Mouse (Mus musculus): ENCODE data around the gene Paxip1. TPM values are rescaled to one million over a fixed set of nuclear protein-coding genes. Genes with fewer than 3 reads are reported as not detected.

Paxip1 gene
- polyA plus RNA-seq (2012): 21.8 and 25.6 TPM in 2 replicates

DNA sequence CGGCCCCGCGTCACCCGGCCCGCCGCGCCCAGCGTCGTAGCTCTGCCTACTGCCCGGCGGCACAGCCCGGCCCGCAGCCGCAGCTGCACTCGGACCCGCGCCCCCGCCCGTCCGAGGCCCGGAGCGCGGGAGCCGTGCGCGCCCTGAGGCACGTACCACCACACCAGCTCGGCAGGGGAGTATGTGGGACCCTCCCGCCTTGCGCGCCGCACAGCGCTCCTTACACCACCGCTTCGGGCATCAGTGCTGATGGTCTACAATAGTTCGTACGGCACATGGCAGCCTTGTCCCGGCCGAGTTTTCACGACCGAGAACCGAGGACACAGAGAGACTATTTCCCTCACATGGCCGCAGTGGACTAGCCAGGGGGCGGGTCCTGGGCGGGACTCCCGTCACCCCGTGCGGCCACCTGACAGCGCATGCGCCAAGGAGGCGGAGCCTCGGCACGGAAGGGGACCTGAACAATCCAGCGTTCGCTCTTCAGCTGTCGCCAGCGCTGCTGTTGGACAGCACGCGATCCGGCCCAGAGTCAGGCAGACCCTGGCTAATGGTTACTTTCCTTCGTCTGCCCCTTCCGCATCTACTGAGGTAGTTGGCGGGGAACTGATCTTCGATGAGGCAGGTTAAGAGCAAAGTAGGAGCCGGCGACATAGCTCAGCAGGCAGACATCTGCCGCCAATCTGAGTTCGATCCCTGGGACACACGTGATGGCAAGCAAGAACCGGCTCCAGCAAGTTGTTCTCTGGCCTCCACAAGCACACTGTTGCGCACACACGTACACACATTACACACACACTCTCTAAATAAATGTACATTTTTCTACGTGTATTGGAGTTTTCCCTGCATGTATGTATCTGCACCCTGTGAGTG, at the start of gene Paxip1:
Gene Paxip1 (minus strand): TSS at position 389 of the 870 bp plus-strand sequence.

Other genes starting within 250 kb of the Paxip1 start
- gene Htr5a, start 50.5 kb upstream of the Paxip1 start, polyA plus RNA-seq (2012): not detected in 2 replicates